Mouse (Mus musculus) midbrain, embryonic 10.5 days (tissue): ENCODE measurements around the gene Gm11011. TPM values are rescaled to one million over a fixed set of nuclear protein-coding genes. Genes with fewer than 3 reads are reported as not detected.

Experiments
- DNase-seq: peaks from one replicate; pipeline ENCODE4 v3.0.0-alpha.2; 2017; ENCODE audit warnings: low spot score
- H3K27ac ChIP-seq: fragments of 300-500 bp; sonication (generic); replicated peaks from 2 replicates; pipeline ENCODE4 v1.5.1; 2016; ENCODE audit warnings: mild to moderate bottlenecking
- H3K27me3 ChIP-seq: fragments of 300-500 bp; sonication (generic); 2 replicates; pipeline ENCODE4 v1.6.1; 2016; ENCODE audit warnings: low read depth, mild to moderate bottlenecking; ENCODE audit not compliant: poor library complexity, severe bottlenecking
- H3K36me3 ChIP-seq: fragments of 300-500 bp; sonication (generic); 2 replicates; pipeline ENCODE4 v1.6.1; 2016; ENCODE audit warnings: mild to moderate bottlenecking, moderate library complexity
- H3K4me1 ChIP-seq: fragments of 300-500 bp; sonication (generic); 2 replicates; pipeline ENCODE4 v1.6.1; 2016
- H3K4me3 ChIP-seq: fragments of 300-500 bp; sonication (generic); 2 replicates; pipeline ENCODE4 v1.5.1; 2016; ENCODE audit warnings: mild to moderate bottlenecking, moderate library complexity
- H3K9me3 ChIP-seq: fragments of 300-500 bp; sonication (generic); replicated peaks from 2 replicates; pipeline ENCODE4 v1.6.1; 2016; ENCODE audit warnings: mild to moderate bottlenecking
- WGBS: fragments of 180-500 bp; shearing (Covaris S2); methylation state at CpG from one replicate; pipeline ENCODE4 v1.1.7; 2016; 5-methylcytosine and 5-hydroxymethylcytosine counted together
- polyA plus RNA-seq: library from polyadenylated mRNA; unstranded; fragments of >200 nt; fragmentation: Nextera tagmentation; extraction: Ambion mirVana; gene quantifications from 2 replicates; pipeline ENCODE4 v1.2.1, GENCODE M21; 2016

The Gm11011 gene
- polyA plus RNA-seq, 1 experiment from 2014 or later: not detected

DNA sequence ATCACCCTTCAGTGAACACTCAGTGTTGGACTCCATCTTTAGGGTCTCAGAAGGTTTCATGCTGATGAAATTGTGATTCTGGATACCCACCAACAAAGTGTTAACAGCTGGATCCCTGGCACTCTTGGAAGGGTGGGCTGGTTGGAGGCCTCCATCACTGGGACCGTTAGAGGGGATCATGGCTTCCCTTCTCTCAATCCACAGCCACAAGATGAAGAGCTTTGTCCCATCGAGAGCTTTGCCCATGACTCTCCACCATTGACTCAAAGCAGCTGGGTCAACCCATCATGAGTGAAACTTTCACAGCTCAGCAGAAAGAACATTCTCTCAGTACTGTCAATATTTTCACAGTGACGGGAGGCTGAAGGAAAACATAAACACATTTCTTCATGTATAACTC lies 4.1 kb downstream of the Gm11011 start:
- H3K27ac ChIP-seq: no peak overlapping the region
- no peak for DNase-seq
- H3K9me3 ChIP-seq: no peaks in the 10 kb centered on the region
- H3K4me3 ChIP-seq: no peak overlapping the region
- H3K36me3 ChIP-seq: no peaks in the 10 kb centered on the region
- no peaks in the 10 kb centered on the region for H3K27me3 ChIP-seq
- 76% methylated on average over 3 of the region's 3 CpGs for WGBS
- H3K4me1 ChIP-seq: peaks cover 13% of the 10 kb centered on the region

DNA sequence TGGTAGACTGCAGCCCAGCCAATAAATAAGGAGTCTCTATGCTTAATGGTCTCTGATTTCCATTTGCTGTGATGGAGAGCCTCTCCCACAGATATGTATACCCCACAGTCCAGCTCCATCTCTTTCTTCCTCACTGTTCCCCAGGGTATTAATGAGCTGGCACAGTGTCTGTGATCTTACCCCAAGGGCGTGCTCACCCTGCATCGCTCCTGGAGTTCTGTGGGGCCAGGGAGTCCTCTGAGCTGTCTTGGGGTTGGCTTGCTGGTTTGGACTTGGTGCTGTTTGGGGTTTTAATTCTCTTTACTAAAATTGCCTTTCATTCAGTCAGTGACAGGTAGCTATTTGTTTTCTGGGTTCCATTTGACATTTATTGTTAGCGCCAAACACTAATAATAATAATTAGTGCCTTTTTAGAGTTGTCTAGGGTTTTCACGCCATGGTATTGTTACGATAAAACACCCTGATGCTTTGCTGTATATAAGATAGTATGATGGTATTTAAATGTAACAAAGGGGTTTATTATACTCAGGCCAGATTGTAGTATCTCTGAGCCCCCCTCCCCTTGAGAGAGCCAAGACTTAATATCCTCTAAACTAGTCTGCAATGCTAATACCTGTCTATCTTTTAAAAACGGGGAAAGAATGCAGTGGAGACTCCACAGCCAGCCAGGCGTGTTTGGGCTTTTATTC lies 9.9 kb downstream of the Gm11011 start:
- Histone ChIP-seq H3K27ac (no peak overlapping the region), H3K4me3 (no peak overlapping the region), H3K27me3 (no peaks in the 10 kb centered on the region), H3K36me3 (no peaks in the 10 kb centered on the region), H3K4me1 (no peaks in the 10 kb centered on the region), H3K9me3 (no peaks in the 10 kb centered on the region)
- no peak for DNase-seq
- 84% methylated on average over 7 of the region's 7 CpGs for WGBS

DNA sequence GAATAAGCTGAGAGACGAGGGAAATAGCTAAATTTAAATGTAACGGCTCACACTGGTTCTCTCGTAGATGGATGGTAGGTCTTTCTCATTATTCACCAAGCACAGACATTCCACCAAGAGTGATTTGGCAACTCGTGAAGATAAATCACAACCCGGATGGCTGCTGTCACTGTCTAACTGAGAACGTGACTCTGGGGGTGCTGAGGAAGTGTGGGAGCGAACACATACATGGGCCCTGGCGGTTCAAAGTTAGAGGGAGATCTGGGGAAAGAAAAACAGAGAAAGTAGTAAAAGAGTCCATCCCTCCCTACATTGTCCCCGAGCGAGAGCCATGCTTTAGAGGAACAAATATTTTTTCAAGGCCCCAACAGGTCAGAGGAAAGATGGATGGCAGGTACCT lies 17.5 kb downstream of the Gm11011 start:
- DNase-seq: no peak
- Histone ChIP-seq H3K4me3 (no peak overlapping the region), H3K36me3 (no peaks in the 10 kb centered on the region), H3K27me3 (no peaks in the 10 kb centered on the region), H3K4me1 (no peaks in the 10 kb centered on the region), H3K9me3 (no peaks in the 10 kb centered on the region), H3K27ac (no peak overlapping the region)
- WGBS: 89% methylated on average over 10 of the region's 10 CpGs

DNA sequence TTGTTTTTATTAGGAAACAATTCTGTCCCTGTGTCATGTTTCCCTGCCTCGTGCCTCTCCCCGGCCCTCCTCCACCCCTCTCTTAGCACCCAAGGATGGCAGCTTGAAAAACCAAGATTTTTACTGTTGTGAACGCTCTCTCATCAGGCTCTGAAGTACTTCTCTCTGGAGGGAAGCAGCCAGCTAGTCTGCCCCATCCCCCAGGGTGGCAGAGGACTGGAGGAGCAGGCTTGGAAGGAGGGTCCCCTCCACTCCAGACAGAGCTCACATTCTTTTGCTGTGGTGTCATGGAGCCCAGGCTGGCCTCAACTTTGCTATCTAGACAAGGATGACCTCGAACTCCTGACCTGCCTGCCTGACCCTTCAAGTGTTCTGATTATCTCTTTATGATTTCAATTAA lies 21.4 kb downstream of the Gm11011 start:
- Histone ChIP-seq H3K4me1 (no peaks in the 10 kb centered on the region), H3K9me3 (0 out of 2 replicates have a peak, but pooled peaks cover 3% of the 10 kb centered on the region), H3K36me3 (no peaks in the 10 kb centered on the region), H3K27me3 (no peaks in the 10 kb centered on the region), H3K27ac (no peak overlapping the region), H3K4me3 (no peak overlapping the region)
- 77% methylated on average over 4 of the region's 4 CpGs for WGBS
- DNase-seq: no peak

DNA sequence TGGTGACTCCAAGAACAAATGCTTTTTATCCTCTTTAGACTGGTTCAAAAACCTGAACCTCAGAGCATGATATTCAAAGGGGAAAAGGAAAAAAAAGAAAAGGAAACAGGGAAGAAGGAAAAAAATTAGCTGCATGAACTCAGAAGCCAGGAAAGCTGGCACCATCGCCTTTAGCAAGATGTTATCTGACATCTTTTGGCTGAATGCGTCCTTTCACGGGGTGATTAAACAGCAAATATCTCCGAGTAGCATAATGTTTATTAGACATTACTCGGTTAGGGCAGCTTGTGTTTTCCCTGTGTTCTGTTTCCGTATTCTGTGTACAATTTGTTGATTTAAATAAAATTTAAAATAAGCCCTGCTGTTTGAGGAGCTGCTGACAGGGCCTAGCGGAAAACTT lies 21.8 kb downstream of the Gm11011 start:
- no peak for DNase-seq
- WGBS: 85% methylated on average over 7 of the region's 7 CpGs

DNA sequence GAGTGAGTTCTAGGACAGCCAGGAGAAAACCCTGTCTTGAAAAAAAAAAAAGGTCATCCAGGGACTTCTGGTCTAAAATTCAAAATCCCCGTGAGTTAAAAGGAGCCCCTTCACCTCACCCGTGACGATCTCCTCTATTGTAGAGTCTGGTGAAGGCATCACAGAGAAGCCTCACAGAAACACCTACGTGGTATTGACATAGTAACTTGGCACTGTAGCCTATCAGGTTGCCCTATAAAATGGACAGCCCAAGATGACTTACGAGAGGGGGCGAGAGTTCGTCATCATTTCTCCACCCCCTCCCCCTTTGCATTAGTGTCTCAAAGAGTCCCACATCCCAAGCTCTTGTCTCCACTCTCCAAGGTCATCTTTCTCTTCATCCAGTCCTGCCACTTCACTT lies 41.9 kb downstream of the Gm11011 start:
- Histone ChIP-seq H3K4me1 (peaks cover 14% of the 10 kb centered on the region), H3K9me3 (no peaks in the 10 kb centered on the region), H3K27ac (no peak overlapping the region), H3K36me3 (no peaks in the 10 kb centered on the region), H3K4me3 (no peak overlapping the region), H3K27me3 (no peaks in the 10 kb centered on the region)
- WGBS: 97% methylated on average over 7 of the region's 7 CpGs
- no peak for DNase-seq

More for the DNA sequence above, 21.8 kb downstream of the Gm11011 start:
- H3K4me1 ChIP-seq: no peaks in the 10 kb centered on the region
- no peak overlapping the region for H3K27ac ChIP-seq
- 0 out of 2 replicates have a peak, but pooled peaks cover 3% of the 10 kb centered on the region for H3K9me3 ChIP-seq
- H3K27me3 ChIP-seq: no peaks in the 10 kb centered on the region
- no peak overlapping the region for H3K4me3 ChIP-seq
- no peaks in the 10 kb centered on the region for H3K36me3 ChIP-seq

DNA sequence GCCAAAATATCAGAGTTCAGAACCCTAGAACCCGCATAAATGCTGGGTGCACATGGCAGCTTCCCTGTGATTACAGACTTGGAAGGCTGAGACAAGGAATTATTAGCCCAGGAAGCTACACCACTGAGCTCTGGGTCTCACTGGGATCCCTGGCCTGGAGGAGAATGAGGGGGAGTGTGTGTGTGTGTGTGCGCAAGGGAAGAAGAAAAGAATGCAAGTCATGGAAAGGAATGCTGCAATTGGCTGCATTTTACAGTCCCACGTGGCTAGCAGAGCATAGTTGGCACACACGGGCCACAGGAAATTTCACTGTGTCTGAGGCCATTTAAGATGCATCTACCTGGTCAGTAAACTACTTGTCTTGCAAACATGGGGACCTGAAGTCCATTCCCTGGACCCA lies 48.6 kb downstream of the Gm11011 start:
- H3K36me3 ChIP-seq: no peaks in the 10 kb centered on the region
- H3K9me3 ChIP-seq: no peaks in the 10 kb centered on the region
- no peak overlapping the region for H3K27ac ChIP-seq
- H3K4me3 ChIP-seq: no peak overlapping the region
- WGBS: 90% methylated on average over 4 of the region's 4 CpGs
- H3K27me3 ChIP-seq: no peaks in the 10 kb centered on the region
- DNase-seq: no peak
- H3K4me1 ChIP-seq: no peaks in the 10 kb centered on the region

Other genes starting within 250 kb of the Gm11011 start
- gene Tshz2, start 45.3 kb upstream of the Gm11011 start, polyA plus RNA-seq: 1.2 and 1.7 TPM in 2 replicates